Mouse (Mus musculus) intestine, embryonic 14.5 days (tissue): ENCODE results near the gene Large1. TPM values are rescaled to one million over a fixed set of nuclear protein-coding genes. Genes with fewer than 3 reads are reported as not detected.
"Not testable (repeated sequence)": the region's sequence is repeated elsewhere in the genome, so short reads cannot be mapped to it uniquely, and the experiment has no call there.

Experiments used
- ATAC-seq: fragments of 200-750 bp; cut with Nextera tagmentation; replicated peaks from 2 replicates; pipeline ENCODE4 v1.8.0; 2017; ENCODE audit warnings: low read depth, moderate number of reproducible peaks, moderate TSS enrichment, moderate library complexity; ENCODE audit not compliant: low FRiP score, low TSS enrichment
- DNase-seq: peaks from one replicate; pipeline ENCODE4 v3.0.0-alpha.2; 2018; ENCODE audit warnings: low spot score
- H3K27ac ChIP-seq: fragments of 300-500 bp; sonication (generic); 2 replicates; pipeline ENCODE4 v1.5.1; 2014; ENCODE audit warnings: low read depth, mild to moderate bottlenecking, control low read depth
- H3K27me3 ChIP-seq: fragments of 300-500 bp; sonication (generic); replicated peaks from 2 replicates; pipeline ENCODE4 v1.6.1; 2014; ENCODE audit warnings: low read length, control low read depth; ENCODE audit not compliant: control insufficient read depth, insufficient read depth
- H3K36me3 ChIP-seq: fragments of 300-500 bp; sonication (generic); 2 replicates; pipeline ENCODE4 v1.6.1; 2014; ENCODE audit warnings: low read length, control low read depth; ENCODE audit not compliant: control insufficient read depth, insufficient read depth
- H3K4me1 ChIP-seq: fragments of 300-500 bp; sonication (generic); replicated peaks from 2 replicates; pipeline ENCODE4 v1.6.1; 2014; ENCODE audit warnings: low read length, control low read depth, mixed read lengths; ENCODE audit not compliant: control insufficient read depth, insufficient read depth
- H3K4me2 ChIP-seq: fragments of 300-500 bp; sonication (generic); 2 replicates; pipeline ENCODE4 v1.6.1; 2014; ENCODE audit warnings: low read length
- H3K4me3 ChIP-seq: fragments of 300-500 bp; sonication (generic); 2 replicates; pipeline ENCODE4 v1.5.1; 2014; ENCODE audit warnings: low read depth, low read length, control low read depth, mixed read lengths
- H3K9ac ChIP-seq: fragments of 300-500 bp; sonication (generic); 2 replicates; pipeline ENCODE4 v1.6.1; 2014; ENCODE audit warnings: mild to moderate bottlenecking, low read length
- H3K9me3 ChIP-seq: fragments of 300-500 bp; sonication (generic); 2 replicates; pipeline ENCODE4 v1.6.1; 2016; ENCODE audit warnings: low read length, control low read depth; ENCODE audit not compliant: control insufficient read depth
- WGBS: fragments of 180-500 bp; shearing (Covaris S2); extraction: QIAGEN DNeasy Blood & Tissue Kit; methylation state at CpG from one replicate; pipeline ENCODE4 v1.1.7; 2014; 5-methylcytosine and 5-hydroxymethylcytosine counted together
- polyA plus RNA-seq: library from polyadenylated mRNA; unstranded; fragments of >200 nt; fragmentation: Nextera tagmentation; extraction: Ambion mirVana; gene quantifications from 2 replicates; pipeline ENCODE4 v1.2.1, GENCODE M21; 2014

Large1 gene
- 14.6 and 15.3 TPM in 2 replicates for polyA plus RNA-seq

DNA sequence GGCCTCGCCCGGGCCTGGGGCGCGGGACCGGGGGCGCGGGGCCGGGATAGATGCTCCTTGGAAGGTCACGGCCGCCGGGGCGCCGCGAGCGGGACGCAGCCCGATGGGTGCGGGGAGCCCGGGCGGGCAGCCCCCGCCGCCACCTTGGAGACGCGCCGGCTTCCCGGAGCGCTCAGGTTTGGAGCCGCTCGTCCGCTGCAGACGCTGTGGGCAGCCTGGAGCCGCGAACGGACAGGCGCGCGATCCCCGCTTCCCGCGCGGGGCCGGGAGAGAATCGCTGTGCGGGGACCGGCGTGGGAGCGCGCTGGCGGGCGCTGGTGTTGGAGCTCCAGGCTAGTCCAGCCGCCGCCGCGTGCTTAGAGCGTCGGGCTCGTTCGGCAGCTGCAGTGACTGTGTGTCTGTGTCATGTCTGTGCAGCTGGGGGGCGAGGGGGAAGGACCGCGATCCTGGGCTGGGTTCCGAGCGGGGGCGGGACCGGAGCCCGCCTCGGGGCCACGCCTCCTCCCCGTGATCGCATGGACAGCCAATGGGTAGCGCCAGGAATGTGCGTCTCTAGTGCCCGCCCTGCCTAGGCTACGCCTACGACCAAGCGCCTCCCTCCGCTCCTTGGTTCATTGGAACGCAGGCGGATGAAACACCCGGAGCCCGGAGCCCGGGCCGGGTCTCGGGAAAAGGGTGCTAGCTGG lies at the start of gene Large1:
Gene Large1 (minus strand): TSS at position 433 of the 686 bp plus-strand sequence.
- Histone ChIP-seq H3K9me3 (no peaks in the 10 kb centered on the region), H3K4me3 (peak within 1 kb of the TSS; percentile 81), H3K4me1 (peaks cover 15% of the 10 kb centered on the region), H3K27ac (peak within 1 kb of the TSS; percentile 94), H3K9ac (peak within 1 kb of the TSS; percentile 83), H3K27me3 (no peaks in the 10 kb centered on the region), H3K36me3 (no peaks in the 10 kb centered on the region), H3K4me2 (peak within 1 kb of the TSS; percentile 87)
- under 1% methylated on average over 72 of the region's 84 CpGs for WGBS
- ATAC-seq (peak; percentile 98), DNase-seq (peak; percentile 95)

DNA sequence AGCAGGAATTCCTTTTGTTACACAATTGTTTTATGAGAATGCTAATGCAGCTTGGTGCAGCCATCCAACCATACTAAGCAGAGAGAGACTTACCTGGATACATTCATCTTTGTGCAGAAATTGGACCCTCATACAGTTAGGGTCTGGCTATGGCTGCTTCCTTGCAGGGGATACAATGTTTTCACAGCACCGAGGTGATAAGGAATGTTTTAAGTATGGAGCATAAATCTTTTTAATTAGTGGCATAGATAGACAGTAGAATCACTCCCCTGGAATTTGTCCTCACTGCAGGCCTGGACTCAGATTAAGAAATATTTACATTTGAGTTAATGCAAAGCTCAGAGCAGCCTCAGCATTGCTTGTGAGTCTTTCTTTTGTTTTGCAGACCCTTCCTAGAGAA lies 47.0 kb upstream of the Large1 start:
- H3K4me3 ChIP-seq: no peak overlapping the region
- H3K9ac ChIP-seq: no peak overlapping the region
- H3K27me3 ChIP-seq: no peaks in the 10 kb centered on the region
- no peak for DNase-seq
- 5% methylated on average over 1 of the region's 1 CpGs for WGBS
- no peaks in the 10 kb centered on the region for H3K36me3 ChIP-seq
- no peak for ATAC-seq
- no peaks in the 10 kb centered on the region for H3K4me1 ChIP-seq
- H3K27ac ChIP-seq: no peak overlapping the region
- H3K4me2 ChIP-seq: no peak overlapping the region
- no peaks in the 10 kb centered on the region for H3K9me3 ChIP-seq

DNA sequence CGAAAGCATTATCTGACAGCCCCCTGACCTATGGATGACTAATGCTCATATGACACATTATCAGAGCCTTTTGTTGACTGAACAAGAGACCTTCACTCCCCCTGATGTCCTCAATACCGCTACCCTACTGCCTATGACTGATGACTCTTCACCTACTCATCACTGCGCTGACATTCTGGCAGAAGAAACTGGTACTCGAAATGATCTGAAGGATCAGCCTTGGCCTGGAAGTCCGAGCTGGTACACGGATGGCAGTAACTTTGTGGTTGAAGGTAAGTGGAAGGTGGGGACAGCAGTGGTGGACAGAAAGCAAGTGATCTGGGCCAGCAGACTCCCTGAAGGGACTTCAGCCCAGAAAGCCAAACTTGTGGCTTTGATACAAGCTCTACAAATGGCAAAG lies 19.7 kb upstream of the Large1 start:
- H3K4me2 ChIP-seq, H3K27me3 ChIP-seq, H3K4me3 ChIP-seq, H3K4me1 ChIP-seq, H3K9me3 ChIP-seq, H3K27ac ChIP-seq, DNase-seq, H3K36me3 ChIP-seq, ATAC-seq, H3K9ac ChIP-seq: not testable (repeated sequence)
- 84% methylated on average over 6 of the region's 6 CpGs for WGBS

DNA sequence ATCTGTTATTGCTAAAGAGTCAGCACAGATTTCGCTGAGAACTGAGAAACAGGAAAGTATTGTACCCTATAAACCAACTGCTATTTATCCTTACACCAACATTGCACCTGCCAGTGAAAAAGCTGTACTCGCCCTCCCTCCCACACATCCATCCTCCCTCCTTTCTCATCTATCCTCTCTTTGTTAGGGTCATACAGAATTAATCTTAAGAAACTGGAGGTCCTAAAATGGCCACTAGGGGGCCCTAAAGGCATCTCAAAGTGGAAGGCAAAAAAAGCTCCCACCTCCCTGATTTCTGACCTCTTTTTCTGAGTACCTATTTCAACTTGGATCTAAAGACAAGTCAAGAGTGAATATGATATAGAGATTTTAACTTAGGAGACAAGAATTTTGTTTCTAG lies 2.6 kb upstream of the Large1 start:
- WGBS: 28% methylated on average over 2 of the region's 2 CpGs
- no peak overlapping the region for H3K4me2 ChIP-seq
- no peaks in the 10 kb centered on the region for H3K27me3 ChIP-seq
- peak; percentile 73 for DNase-seq
- no peaks in the 10 kb centered on the region for H3K9me3 ChIP-seq
- H3K36me3 ChIP-seq: no peaks in the 10 kb centered on the region
- peaks cover 5% of the 10 kb centered on the region; the same call in 1 of the 2 replicates for H3K4me1 ChIP-seq
- H3K4me3 ChIP-seq: no peak overlapping the region
- ATAC-seq: no peak
- H3K27ac ChIP-seq: no peak overlapping the region
- H3K9ac ChIP-seq: no peak overlapping the region

DNA sequence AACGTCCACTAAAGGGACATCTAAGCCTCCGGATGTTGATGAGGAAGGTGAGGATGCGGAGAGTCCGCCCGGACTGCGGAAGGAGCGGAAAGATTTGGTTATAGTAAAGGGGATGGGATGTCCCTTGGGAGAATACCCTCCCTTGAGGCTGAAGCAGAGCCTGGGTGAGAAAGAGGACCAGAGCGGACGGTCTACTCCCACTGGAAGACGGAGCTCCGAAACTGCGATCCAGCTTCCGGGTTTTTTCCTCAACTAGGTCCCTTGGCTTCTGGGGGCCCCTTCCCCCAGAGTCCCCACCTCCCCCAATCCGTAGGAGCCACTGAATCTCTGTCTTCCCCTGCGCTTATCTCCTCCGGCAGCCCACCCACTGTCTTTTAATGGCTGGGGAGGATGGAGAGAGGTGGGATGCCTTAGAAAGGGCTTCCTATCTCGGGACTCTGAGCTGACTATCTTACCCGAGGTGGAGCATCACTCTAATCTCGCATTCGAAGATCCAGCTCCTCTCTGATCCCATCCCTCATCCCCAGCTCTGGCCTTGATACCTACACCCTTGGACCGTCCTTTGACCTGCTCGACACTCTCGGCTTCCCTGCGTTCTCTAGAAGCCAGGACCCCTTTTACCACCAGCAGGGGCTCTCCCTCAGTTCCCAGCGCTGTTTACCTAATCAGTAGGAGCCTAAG lies 1.0 kb upstream of the Large1 start:
- WGBS: under 1% methylated on average over 25 of the region's 25 CpGs
- ATAC-seq (peak; percentile 24), DNase-seq (peak; percentile 76)
- Histone ChIP-seq H3K4me1 (peaks cover 15% of the 10 kb centered on the region), H3K36me3 (no peaks in the 10 kb centered on the region), H3K4me2 (peak overlapping the region; percentile 81), H3K9me3 (no peaks in the 10 kb centered on the region), H3K4me3 (peak overlapping the region; percentile 81), H3K9ac (peak overlapping the region; percentile 42), H3K27me3 (no peaks in the 10 kb centered on the region), H3K27ac (peak overlapping the region; percentile 74)

DNA sequence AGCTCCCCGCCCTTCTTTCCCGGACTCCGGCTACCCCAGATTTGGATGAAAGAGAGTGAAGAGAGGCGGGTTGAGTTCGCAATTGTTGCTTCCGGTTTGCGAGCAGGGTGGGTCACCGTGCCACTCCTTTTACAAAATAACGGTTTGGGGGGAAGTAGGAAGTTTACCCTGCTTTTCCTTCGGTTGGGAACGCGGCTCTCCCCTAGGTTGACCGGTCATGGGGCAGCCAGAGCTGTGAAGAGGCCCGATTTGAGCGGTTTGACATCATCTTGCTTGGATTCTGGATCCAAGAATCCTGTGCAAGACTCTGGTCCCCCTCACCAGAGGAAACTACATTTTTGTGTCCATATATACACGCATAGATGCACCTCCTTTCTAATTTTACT lies 447 bp upstream of the Large1 start:
- peak overlapping the region; percentile 81 for H3K4me3 ChIP-seq
- H3K27ac ChIP-seq: peak overlapping the region; percentile 74
- H3K9ac ChIP-seq: peak overlapping the region; percentile 42
- DNase-seq: no peak
- no peaks in the 10 kb centered on the region for H3K9me3 ChIP-seq
- 1% methylated on average over 16 of the region's 16 CpGs for WGBS
- H3K36me3 ChIP-seq: no peaks in the 10 kb centered on the region
- H3K4me1 ChIP-seq: peaks cover 15% of the 10 kb centered on the region
- peak overlapping the region; percentile 81 for H3K4me2 ChIP-seq
- no peaks in the 10 kb centered on the region for H3K27me3 ChIP-seq
- peak; percentile 48 for ATAC-seq

DNA sequence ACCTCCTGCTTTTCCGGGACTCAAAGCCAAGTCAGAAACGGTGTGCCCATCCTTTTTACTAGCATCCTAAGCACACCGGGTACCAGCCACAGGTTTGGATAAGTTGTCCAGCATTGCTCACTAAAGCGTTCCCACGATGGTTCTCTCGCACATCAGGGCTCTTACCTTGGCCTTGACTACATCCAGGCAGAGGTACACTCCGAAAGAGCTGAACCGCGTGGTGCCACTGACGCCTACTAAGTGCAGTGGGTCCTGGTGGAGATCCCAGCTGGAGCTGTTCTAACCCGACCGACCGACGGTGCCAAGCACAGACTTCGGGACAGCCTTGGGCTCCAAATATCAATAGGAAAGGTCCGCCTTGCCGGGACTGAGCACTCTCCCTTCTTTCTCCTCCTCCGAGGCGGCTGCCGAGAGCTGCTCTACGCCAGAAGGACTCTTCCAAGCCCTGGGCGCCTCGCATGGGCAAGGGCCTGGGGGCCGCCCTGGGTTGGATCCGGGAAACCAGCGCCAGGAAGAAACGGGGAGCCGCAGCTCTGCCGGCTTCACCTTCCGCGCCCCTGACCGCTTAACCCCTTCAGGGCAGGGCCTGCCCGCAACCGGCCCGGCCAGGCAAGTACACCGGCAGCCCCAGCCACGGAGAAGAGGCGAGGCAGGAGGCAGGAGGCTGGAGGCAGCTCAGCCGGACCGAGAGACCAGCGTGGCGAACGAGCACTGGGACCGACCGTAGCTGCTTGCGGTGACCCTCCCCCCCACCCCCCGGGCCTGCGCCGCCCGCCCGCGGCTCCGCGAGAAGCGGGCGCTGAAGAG lies 836 bp downstream of the Large1 start:
- Histone ChIP-seq H3K9me3 (no peaks in the 10 kb centered on the region), H3K36me3 (no peaks in the 10 kb centered on the region), H3K4me2 (peak overlapping the region; percentile 87), H3K4me1 (peaks cover 15% of the 10 kb centered on the region), H3K27me3 (no peaks in the 10 kb centered on the region), H3K9ac (peak overlapping the region; percentile 83), H3K27ac (peak overlapping the region; percentile 94), H3K4me3 (peak overlapping the region; percentile 81)
- WGBS: 1% methylated on average over 38 of the region's 56 CpGs
- DNase-seq (peak; percentile 88), ATAC-seq (peak; percentile 16; the same call in 1 of the 2 replicates)

DNA sequence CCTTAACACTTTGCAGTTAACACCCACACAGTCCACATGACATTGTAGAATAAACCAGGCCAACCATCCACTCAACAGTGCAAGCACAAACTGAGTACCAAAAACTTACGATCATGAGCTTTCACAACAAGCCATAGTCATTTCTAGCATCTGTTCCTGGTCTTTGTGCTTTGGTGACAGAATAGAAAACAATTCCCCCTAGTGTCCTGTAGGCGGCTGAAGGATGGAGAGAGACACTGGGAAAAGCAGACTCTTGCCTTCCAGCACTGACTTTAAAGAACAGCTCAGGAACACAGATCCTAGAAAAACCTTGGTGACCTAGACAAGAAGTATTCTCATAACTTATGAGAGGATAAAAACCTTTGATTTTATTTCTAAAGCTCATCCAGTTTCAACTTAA lies 3.0 kb downstream of the Large1 start:
- Histone ChIP-seq H3K4me2 (peak overlapping the region; percentile 87), H3K4me1 (peaks cover 15% of the 10 kb centered on the region)
- no peak for DNase-seq

More for the DNA sequence above, 3.0 kb downstream of the Large1 start:
- no peak overlapping the region for H3K27ac ChIP-seq
- WGBS: 20% methylated on average over 2 of the region's 2 CpGs
- no peak overlapping the region for H3K9ac ChIP-seq
- no peaks in the 10 kb centered on the region for H3K27me3 ChIP-seq
- H3K9me3 ChIP-seq: no peaks in the 10 kb centered on the region
- H3K4me3 ChIP-seq: no peak overlapping the region
- H3K36me3 ChIP-seq: no peaks in the 10 kb centered on the region
- no peak for ATAC-seq
